Mouse (Mus musculus) common myeloid progenitor, adult 5-6 weeks (primary cell): ENCODE data around the gene Net1. TPM values are rescaled to one million over a fixed set of nuclear protein-coding genes. Genes with fewer than 3 reads are reported as not detected.
"Not testable (repeated sequence)": the region's sequence is repeated elsewhere in the genome, so short reads cannot be mapped to it uniquely, and the experiment has no call there.

Source experiments
- ATAC-seq: replicated peaks from 2 replicates; pipeline ENCODE4 v1.8.0; 2016; ENCODE audit warnings: low read depth, mild to moderate bottlenecking, moderate TSS enrichment, inconsistent platforms; ENCODE audit not compliant: poor library complexity, severe bottlenecking
- total RNA-seq: library from RNA; stranded (forward); fragments of 200-1000, 187-1606 nt; gene quantifications from 2 replicates; pipeline ENCODE4 v1.2.3, GENCODE M21; 2017

Gene Net1
- 146 and 155 TPM in 2 replicates for total RNA-seq

- peak; percentile 97 for ATAC-seq
Observed at GRCm38 (mm10) chr13:3917571-3918311, at the start of gene Net1, which contains the start of gene Tubal3. Gene Net1, minus strand, starts transcription at chr13:3918220. Gene Tubal3, plus strand, starts transcription at chr13:3918274.

- ATAC-seq = no peak
Observed at GRCm38 (mm10) chr13:3951198-3951914, 33.3 kb upstream of the Net1 start.

DNA sequence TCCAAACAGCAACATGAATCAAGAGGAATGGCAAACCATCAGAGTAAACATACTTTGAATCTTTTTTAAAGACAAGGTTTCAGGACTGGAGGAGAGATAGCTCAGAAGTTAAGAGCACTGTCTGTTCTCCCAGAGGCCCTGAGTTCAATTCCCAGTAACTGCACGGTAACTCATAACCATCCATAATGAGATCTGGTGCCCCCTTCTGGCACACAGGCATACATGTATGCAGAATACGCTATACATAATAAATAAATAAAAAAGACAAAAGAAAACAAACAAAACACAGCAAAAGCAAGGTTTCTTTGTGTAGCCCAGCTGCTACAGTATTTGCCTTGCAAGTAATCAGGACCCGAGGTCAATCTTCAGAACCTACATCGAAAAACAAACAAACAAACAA lies 31.5 kb upstream of the Net1 start:
- ATAC-seq = no peak

DNA sequence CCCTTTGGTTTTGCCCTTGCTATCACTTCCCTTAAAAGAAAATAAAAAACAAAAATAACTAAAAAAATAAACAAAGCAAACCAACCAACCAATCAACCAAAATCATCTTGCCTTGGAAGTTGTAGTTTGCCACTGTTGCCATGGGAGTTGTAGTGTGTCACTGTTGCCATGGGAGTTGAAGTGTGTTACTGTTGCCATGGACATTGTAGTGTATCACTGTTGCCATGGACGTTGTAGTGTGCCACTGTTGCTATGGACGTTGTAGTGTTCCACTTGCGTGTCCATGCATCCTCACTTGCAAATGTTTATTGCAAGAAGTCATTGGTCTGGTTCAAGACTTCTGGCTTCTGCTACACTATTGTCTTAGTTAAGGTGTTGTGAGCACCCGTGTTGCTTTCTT lies 29.2 kb upstream of the Net1 start:
- ATAC-seq = no peak

- no peak for ATAC-seq
Observed at GRCm38 (mm10) chr13:3945249-3945648, 27.2 kb upstream of the Net1 start, which contains the start of gene Ucn3. Gene Ucn3, minus strand, starts transcription at chr13:3945349.

GRCm38 (mm10) chr13:3944699-3945098 lies 26.7 kb upstream of the Net1 start:
- ATAC-seq = no peak

DNA sequence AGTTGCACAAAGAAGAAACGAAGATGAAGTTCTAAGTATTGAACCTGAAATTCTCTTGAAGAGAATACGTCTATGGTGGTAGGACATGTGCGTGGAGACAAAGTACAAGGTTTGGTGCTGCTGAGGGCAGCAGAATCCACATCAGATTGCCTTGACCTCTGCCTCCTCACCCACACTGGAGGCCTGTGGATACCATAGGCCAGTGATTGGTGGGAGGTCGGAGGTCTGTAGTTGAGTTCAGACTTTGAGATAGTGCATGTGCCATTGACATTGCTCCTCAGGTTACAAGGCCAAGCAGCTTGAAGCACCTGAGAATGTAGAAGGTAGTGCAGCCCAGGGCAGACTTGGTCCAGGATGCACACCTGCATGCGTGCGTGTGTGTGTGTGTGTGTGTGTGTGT lies 8.0 kb upstream of the Net1 start:
- ATAC-seq = no peak

GRCm38 (mm10) chr13:3925632-3926031 lies 7.6 kb upstream of the Net1 start:
- no peak for ATAC-seq

GRCm38 (mm10) chr13:3924483-3924882 lies 6.5 kb upstream of the Net1 start:
- ATAC-seq = no peak

- ATAC-seq = no peak
Observed at GRCm38 (mm10) chr13:3913504-3913903, 4.5 kb downstream of the Net1 start.

DNA sequence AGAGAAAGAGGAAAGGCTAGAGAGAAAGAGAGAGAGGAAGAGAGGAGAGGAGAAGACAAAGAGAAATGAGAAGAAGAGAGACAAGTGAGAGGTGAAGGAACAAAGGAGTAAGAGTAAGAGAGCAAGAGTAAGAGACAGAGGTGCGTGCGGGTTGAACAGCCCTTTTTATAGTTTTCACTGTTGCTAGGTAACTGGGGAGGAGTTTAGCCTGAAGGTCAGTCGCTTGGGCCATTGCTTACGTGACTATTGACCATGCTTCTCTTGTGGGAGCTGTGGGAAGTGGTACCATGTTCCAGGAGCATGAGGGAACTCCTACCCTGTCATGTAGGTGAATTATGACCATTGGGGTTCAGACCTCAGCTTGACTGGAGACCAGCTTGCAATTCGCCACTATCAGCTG lies 7.7 kb downstream of the Net1 start:
- ATAC-seq = no peak

DNA sequence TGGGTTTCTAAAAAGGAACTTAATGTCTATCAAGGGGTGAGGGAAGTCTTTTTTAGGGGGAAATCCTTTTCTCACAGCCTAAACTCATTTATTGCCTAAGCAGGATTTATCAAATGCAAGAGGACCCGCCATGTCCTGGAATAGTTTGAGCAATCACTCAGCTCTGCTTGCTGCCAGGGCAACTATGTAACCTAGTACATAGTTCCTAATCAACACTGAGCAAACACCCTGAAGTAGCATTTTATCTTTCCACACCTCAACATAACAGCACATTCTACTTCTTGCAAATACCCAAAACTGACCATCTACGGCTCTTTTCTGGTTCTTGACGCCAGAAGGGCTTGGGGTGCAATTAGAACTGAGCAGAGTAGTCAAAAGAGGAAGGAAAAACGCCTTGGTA lies 9.8 kb downstream of the Net1 start:
- 0 out of 2 replicates have a peak, but pooled peaks have one; percentile 36 for ATAC-seq

GRCm38 (mm10) chr13:3907151-3907696 lies 10.8 kb downstream of the Net1 start:
- no peak for ATAC-seq

GRCm38 (mm10) chr13:3899301-3899700 lies 18.7 kb downstream of the Net1 start:
- ATAC-seq = no peak

GRCm38 (mm10) chr13:3898202-3898601 lies 19.8 kb downstream of the Net1 start:
- not testable (repeated sequence) for ATAC-seq

GRCm38 (mm10) chr13:3896913-3897312 lies 21.1 kb downstream of the Net1 start:
- peak; percentile 61 for ATAC-seq

GRCm38 (mm10) chr13:3896032-3896431 lies 22.0 kb downstream of the Net1 start:
- ATAC-seq = no peak

DNA sequence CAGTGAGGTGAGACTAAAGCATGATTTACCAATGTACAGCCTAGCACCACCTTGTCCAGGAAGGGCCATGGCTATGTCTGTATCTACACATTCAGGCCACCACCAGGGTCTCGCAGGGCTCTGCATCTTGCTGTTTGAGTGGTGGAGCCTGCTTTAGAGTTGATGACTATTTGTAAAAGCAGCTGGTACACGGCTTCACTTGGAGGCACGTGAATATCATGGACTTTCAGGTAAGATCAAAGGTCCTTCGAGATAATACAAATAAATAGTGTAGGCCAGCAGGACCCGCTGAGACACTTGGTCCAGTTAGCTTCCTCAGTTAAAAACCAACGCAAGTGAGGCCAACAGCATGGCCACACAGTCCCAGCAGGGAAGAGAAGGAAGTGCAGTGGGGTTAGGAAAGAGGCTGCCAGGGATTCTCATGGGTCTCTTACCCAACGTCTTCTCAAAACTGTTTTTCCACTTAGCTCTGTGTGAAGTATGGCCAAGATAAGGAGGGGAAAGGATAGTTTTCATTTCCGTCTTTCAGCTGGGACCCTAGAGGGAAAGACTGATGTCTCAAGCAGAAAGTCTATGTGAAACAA lies 22.5 kb downstream of the Net1 start:
- ATAC-seq = no peak

GRCm38 (mm10) chr13:3894549-3894948 lies 23.5 kb downstream of the Net1 start:
- ATAC-seq = no peak

GRCm38 (mm10) chr13:3893126-3893734 lies 24.8 kb downstream of the Net1 start:
- peak; percentile 93 for ATAC-seq
